Mouse (Mus musculus): ENCODE measurements around the gene Parp3.

Gene Parp3

DNA sequence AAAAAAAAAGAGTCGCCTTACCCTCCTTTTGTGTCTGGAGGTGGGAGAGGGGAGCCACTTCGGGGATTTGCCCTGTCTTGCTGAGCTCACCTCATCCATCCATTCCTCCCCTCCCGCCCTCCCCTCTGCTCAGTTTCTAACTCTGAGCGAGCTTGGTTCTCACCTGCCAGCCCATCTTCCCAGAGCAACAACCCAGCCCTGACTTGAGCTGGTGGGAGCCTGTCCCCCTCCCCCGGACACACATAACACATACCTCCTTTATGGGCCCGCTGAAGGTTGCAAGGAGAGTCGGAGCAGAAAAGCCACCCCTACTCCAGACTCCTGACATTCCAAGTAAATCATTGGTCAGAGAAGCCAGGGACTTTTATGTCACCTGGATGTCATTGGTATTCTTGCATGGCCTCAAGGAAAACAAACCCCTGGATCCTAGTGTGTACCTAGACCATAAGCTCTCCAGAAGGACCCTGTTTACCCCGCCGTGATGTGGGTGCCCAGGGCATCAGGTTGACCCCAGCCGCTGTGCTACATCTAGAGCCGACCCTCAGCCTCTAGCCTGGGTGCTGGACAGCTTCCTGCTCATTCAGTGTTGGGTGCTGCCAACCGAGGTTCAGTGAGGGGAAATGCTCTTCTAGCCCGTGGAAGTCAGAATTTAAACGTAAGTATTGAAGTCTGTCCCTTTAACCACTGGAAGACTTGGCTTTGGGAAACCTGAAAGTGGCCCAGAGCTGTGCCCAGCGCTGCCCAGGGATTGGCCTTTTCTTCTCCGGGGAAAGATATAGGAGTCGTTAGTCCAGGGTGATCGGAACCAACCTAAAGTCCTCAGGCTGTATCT lies 55.5 kb downstream of the Parp3 start:
- no peak for DNase-seq

DNA sequence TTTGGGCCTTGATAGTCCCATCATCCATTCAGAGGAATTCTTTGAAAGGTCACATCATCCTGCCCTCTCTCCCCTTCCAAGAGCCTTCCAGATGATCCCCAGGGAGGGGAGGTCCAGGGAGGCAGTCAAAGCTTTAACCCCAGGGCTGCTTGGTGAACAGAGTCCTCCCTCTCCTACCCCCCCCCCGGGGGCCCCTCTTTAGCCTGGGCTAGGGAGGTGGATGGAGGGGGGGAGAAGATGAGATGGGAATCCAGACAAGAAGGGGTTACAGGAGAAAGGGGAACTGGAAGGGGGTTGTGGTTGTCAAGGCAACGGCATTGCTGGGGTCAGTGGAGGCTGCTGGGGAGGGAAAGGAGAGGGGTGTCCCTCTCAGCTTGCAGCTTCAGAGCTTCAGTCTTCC lies 56.1 kb downstream of the Parp3 start:
- no peak for DNase-seq
